Mouse (Mus musculus) stomach, postnatal 0 days (tissue): ENCODE data around the gene Cnih1.

Experiments used
- CTCF ChIP-seq: IDR thresholded peaks from 2 replicates; pipeline ENCODE4 v1.5.1; 2016; ENCODE audit warnings: antibody characterized with exemption, low read depth, mild to moderate bottlenecking, moderate library complexity
- EP300 ChIP-seq: optimal IDR thresholded peaks from 2 replicates; pipeline ENCODE3; 2016; ENCODE audit warnings: antibody characterized with exemption

GRCm38 (mm10) chr14:46818743-46819142 lies 30.5 kb upstream of the Cnih1 start:
- TF ChIP-seq CTCF (no peak), EP300 (no peak)
